Mouse (Mus musculus): ENCODE data around the gene Lipe.

DNA sequence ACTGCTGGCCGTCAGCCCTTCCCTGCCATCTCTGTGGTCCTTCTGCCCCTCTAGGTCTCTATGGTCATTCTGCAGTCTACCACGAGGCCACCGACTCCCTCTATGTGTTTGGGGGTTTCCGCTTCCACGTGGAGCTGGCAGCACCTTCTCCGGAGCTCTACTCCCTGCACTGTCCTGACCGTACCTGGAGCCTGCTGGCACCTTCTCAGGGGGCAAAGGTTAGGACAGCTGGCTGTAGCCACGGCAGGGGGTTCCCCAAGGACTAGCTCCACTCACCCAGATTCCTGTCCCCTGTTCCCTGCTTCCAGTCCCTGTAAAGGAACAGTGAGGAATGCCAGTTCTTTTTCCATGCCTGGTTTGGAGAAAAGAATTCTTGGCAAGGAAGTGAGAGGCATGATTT, 49.6 kb downstream of the Lipe start:
- TF ChIP-seq CTCF (IDR thresholded peaks at IDR 0.05; ENCODE audit: low read depth) (no peak), EP300 (IDR thresholded peaks at IDR 0.05; ENCODE audit: low read depth) (no peak)
